10 mouse cellular contexts compared by ENCODE assay signal in the genomic region with DNA sequence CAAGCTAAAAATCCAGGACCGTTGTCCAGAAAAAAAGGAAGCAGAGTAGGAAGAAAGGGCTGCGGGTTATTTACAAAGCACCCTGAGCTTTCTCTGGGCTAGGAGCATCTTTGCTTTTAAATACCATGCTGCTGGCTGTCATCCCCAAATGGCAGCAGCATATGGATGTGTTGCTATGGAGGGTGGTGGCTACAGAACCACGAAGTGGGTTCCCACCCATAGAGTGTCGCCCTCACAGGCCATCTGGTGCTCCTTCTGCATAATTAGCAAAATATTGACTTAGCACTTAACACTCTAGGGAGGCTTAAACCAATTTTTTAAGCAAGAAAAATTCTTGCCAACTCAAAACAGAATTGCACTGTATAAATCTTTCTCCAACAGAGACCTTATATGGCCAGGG.
DNase-seq lines count a peak whose midpoint lies in the region.
"Had no signal": no experiment of that assay in that cellular context is flagged by ENCODE, and none has a peak within 500 bp of the region (broad histone marks: within the 10 kb centered on the region; RNA-seq: fewer than 3 reads in every experiment).

No protein-coding gene starts in this region.

- peak; percentile 2 for DNase-seq in cerebellum, adult 9-10 months
- no peak for DNase-seq in cerebellum, postnatal 4 days (ENCODE audit: low spot score in 2 of 2)
- peak; percentile 54 for DNase-seq in brain, embryonic 18.5 days (ENCODE audit: low read depth, low spot score)
- peak; percentile 71 to 86 for DNase-seq in layer of hippocampus, adult 18-20 months (ENCODE audit: low spot score in 2 of 2)
- peak; percentile 40 to 86 for DNase-seq in left cerebral cortex, postnatal 25 days (ENCODE audit: low spot score in 2 of 2)
- no peak for DNase-seq in kidney, postnatal 36 days
- DNase-seq in adrenal gland, adult 2 months, result no peak
- DNase-seq in neural tube, embryonic 10.5 days (ENCODE audit: extremely low spot score, low spot score), result no peak
- DNase-seq: gastrocnemius, postnatal 14 days; lung, postnatal 4 days had no signal

- intact Hi-C loops in left cerebral cortex, postnatal 25 days (cut with DNase I), result no loop called here

Comparison
In these comparisons a context has a peak if more than half of its experiments do, and no peak if none do; other contexts are left out.
1. DNase-seq: peak in cerebellum, adult 9-10 months (single experiment), brain, embryonic 18.5 days (single experiment), layer of hippocampus, adult 18-20 months (2 of 2) and left cerebral cortex, postnatal 25 days (2 of 2); none in cerebellum, postnatal 4 days (0 of 2), kidney, postnatal 36 days (0 of 2), adrenal gland, adult 2 months (single experiment) and neural tube, embryonic 10.5 days (single experiment).